Mouse (Mus musculus): ENCODE measurements around the gene Paqr8.

Gene Paqr8

DNA sequence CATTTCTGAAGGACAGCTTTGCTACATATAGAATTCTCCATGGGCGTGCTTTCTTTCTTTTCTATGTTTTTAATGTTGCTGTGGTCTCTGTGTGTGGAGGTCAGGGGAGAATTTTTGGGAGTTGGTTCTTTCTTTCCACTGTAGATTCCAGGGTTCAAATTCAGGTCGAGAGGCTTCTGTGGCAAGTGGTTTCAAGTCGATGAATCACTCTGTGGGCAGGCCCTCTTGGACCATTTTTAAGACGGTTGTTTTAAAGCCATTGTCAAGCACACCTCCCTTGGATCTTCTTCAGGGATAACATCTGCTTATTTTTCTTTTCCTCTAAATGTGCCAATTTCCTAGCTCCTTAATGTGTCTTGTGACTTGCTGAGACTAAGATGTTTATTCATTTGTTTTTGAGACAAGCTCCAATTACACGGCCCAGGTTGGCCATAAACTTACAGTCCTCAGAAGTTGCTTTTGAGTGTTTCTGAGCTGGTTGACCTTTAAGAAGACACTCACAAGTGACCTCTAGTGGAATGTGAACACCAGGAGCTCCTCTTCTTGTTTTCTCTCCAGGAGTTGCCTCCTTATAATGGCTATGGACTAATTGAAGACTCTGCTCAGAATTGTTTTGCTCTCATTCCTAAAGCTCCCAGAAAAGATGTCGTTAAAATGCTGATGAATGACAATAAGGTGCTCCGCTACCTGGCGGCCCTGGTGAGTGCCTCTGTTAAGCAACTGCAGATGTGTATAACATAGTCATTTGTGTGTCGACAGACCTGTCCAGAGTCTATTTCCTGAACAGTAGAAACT is 84.1 kb downstream of the Paqr8 start:
- DNase-seq = no peak

DNA sequence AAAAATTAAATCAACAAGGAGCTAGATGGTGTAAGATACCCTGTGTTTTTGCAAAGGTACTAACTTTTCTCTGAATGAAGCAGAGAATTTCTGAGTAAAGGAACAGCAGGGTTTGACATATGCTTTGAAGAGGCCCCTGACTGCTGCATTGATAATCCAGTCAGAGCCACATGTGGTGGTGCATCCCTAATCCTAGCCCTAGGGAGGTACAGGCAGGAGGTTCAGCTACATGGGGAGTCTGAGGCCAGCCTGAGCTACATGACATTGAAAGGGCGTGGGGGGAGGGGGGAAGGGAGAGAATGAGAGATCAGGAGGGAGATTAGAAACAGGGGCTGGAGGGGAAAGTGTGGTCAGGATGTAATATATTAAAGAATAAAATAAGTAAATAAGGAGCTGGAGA is 90.1 kb downstream of the Paqr8 start:
- no peak for DNase-seq

GRCm38 (mm10) chr1:20981764-20982163 is 91.4 kb downstream of the Paqr8 start:
- no peak for DNase-seq

DNA sequence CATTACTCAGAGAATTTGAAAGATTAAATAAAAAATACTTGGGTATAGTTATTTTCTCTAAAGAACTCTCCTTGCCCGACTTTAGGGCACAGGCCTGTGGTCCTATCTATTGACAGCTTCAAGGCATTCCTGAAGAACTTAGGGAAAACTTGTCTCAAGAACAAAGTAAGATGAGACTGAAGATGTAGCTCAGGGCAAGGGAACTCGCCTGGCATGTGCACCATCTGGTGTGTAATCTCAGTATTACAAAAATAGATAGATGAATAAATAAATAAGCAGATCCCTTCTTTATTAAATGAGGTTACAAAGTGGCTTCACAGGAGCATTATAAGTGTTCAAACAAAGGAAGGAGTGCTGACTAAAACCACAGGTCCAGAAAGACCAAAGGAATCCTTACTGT is 93.7 kb downstream of the Paqr8 start:
- no peak for DNase-seq

GRCm38 (mm10) chr1:20984582-20984981 is 94.2 kb downstream of the Paqr8 start:
- no peak for DNase-seq

- no peak for DNase-seq
Measured at GRCm38 (mm10) chr1:20986378-20987056, 96.1 kb downstream of the Paqr8 start.
